Mouse (Mus musculus) testis, postnatal 10 days (tissue): Measurements from ENCODE around the gene Brat1.
"Not testable (repeated sequence)": the region's sequence is repeated elsewhere in the genome, so short reads cannot be mapped to it uniquely, and the experiment has no call there.

Experiments
- DNase-seq: peaks from one replicate; pipeline ENCODE4 v3.0.0; 2021; ENCODE audit warnings: low spot score

Gene Brat1

GRCm38 (mm10) chr5:140704378-140705251, at the start of gene Brat1:
Brat1 (plus strand) TSS chr5:140705011.
- DNase-seq = peak; percentile 100

- no peak for DNase-seq
These were observed 45.1 kb upstream of the Brat1 start for GRCm38 (mm10) chr5:140659607-140660272.

- no peak for DNase-seq
These were observed 44.4 kb upstream of the Brat1 start for GRCm38 (mm10) chr5:140660398-140660797.

- no peak for DNase-seq
These were observed 43.4 kb upstream of the Brat1 start for GRCm38 (mm10) chr5:140661427-140661826.

- no peak for DNase-seq
These were observed 42.8 kb upstream of the Brat1 start for GRCm38 (mm10) chr5:140661875-140662643.

DNA sequence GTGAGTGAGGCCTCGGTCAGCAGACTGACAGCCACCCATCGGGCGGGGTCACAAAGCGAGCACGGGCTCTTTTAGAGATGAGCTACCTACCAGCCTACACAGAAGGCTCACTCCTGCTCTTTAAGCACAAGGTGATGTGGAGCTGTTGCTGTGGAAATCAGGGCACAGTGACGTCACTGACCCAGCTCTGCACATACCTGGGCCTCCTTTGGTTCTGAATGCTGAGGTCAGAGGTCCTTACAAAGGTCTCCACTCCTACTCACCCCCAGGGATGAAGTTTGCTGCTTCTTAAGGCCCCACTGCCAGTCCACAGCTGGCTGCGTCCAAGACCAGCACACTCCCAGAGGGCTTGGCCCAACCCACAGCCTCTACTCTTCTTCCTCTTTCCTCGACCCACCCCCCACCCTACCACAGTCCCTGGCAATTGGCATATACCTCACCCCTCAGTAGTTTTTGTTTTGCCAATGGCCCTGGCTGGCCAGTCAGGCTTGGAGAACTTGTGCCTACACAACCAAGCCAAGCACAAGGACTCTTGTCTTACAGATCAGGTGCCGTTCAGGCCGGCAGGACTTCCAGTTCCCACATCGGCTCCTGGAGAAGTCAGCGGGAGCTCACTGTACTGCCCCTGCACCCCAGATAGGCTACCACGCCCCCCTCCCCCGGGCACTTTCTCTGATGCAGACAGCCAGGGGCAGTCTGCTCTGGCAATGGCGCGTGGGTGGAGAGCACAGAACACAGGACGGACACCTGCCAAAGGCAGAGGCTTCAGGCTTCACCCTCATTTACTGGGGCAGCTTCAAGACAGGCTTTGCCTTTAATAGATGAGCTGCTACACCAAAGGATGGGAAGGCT, 41.8 kb upstream of the Brat1 start:
- peak; percentile 76 for DNase-seq

GRCm38 (mm10) chr5:140663621-140664180, 41.1 kb upstream of the Brat1 start:
- DNase-seq = peak; percentile 83

DNA sequence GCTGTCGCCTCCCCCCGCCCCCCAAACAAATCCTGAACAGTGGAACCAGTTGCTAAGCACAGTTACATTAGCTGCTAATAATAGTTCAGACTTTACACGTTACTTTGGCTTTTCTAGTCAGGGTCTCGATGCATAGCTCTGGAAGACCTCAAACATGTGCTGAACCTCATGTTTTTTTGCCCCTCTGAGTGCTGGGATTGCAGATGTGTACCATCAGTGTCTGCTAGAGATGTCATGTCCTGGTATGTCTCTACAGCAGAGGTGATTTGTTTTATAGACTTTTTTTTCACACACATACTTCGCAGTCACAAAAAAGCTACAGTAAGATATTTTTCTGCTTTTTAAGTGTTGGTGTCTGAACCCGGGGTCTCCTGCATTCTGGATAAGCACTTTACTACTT, 32.7 kb upstream of the Brat1 start:
- no peak for DNase-seq

DNA sequence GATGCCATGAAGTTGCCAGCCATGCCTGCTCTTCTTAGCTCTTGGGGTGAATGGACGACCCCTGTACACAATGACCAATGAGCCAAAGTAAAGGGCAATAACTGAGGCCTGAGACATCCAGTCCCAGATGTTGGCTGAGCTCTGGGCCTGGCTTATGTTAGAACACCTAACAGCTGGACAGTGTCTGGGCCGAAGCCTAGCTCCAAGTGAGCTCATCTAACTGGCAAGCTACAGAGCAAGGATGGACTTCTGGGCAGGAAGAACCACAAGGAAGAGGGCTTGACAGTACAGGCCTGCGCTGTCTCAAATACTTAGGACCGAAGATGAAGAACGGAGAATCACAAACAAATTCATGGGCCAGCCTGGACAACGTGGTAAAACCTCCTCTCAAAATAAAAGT, 32.2 kb upstream of the Brat1 start:
- not testable (repeated sequence) for DNase-seq

DNA sequence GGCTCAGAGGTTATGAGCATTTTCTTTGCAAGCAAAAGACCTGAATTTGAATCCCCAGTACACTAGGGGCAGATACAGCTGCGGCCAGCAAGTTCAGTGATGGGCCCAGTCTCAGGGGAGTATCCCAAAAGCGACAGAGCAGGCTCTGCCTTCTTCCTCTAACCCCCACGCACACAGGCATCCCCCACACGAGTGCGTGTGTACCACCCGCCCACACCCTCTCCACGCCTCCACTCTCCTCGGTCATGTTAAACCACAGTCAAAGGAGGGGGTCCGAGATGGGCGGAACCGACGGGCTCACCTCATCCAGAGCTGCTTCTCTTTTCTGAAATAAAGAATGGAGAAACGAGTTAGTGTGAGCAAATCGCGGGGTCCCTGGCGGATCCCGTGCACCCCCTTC, 30.8 kb upstream of the Brat1 start:
- no peak for DNase-seq

- DNase-seq = no peak
These were observed 29.7 kb upstream of the Brat1 start for GRCm38 (mm10) chr5:140675079-140675478.

GRCm38 (mm10) chr5:140675640-140676039, 29.2 kb upstream of the Brat1 start:
- DNase-seq = no peak

DNA sequence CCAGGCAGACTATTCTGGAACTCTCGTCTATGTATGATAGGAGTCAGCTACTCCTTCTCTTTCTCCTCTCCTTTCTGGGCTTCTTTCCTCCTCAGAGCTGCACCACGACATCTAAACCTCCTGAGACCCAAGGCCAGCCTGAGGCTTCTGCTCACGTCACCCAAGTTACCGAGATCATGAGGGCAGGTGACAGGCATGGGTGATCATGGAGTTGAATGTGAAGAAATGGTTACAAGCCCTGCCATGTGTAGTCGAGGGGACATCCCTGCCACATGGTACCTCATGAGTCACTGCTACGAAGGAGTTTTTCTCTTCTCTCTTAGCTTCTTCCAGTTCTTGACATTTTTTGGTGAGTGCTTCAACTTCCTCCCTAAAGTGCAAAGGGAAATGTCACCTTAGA, 27.7 kb upstream of the Brat1 start:
- DNase-seq = no peak

GRCm38 (mm10) chr5:140680051-140680450, 24.8 kb upstream of the Brat1 start:
- no peak for DNase-seq

GRCm38 (mm10) chr5:140680950-140681349, 23.9 kb upstream of the Brat1 start:
- no peak for DNase-seq

DNA sequence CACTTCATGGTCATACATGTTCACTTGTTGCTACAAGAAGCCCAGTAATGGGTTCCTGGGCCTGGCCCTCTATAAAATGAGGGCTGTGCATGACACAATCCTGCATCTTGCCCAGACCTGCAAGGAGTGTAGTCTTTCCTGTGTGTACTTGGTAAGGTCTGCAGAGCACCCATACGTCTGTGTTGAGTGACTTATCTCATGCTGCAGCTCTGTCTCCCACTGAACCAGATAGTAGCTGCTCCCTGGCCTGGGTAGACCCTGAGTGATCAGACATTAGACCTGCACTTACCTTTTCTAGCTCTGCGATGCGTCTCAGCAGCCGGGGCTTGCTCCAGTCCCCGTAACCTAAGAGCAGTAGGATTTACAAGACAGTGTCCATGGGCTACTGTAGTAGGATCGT, 22.7 kb upstream of the Brat1 start:
- no peak for DNase-seq

DNA sequence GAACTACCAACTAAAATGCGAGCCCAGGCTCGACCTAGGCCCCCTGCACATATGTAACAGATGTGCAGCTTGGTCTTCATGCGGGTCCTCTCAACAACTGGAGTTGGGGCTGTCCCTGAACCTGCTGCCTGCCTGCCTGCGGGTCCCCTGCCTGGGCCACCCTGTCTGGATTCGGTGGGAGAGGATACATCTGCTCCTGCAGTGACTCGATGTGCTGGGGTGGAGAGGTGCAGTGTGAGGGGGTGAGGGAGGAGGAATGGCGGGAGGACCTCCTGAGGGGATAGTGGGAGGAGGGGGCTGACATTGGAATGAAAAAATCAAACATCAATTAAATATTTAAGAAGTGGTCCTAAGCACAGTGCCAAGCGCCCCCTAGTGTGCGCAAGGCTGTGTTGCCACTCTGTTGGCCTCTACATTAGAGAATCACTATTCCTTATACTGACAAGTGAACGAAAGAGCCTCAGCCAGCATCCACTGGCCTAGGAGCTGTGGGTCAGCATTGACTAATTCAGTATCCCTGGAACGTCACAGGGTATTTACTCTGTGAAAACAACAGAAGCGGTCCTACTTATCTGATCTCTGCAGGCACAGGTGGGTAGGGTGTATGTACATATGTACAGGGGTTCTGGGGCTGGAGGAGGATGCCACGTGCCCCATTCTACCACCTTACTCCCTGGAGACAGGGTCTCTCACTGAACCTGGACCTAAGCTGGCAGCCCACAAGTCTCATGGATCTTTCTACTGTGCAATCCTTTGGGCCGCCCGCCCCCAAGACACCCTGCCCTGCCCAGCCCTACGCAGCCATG, 20.3 kb upstream of the Brat1 start:
- DNase-seq = peak; percentile 69

DNA sequence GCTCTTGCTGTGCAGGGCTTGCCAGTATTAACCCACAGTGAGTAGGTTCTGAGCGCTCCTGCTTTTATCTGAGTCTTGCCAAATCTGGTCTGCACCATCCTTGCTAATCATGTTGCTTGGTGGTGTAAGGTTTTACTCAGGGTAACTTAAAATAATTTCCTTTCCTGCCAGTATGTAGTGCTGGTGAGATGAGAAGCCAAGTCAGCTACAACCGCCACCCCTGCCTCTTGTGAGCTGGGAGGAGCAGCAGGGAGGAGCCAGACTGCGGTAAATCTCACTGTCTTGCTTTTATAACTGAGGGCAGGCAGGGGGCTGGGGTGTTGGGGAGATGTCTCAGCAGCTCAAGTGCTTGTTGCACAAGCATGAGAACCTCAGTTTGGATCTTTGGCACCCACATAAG, 16.4 kb upstream of the Brat1 start:
- no peak for DNase-seq

DNA sequence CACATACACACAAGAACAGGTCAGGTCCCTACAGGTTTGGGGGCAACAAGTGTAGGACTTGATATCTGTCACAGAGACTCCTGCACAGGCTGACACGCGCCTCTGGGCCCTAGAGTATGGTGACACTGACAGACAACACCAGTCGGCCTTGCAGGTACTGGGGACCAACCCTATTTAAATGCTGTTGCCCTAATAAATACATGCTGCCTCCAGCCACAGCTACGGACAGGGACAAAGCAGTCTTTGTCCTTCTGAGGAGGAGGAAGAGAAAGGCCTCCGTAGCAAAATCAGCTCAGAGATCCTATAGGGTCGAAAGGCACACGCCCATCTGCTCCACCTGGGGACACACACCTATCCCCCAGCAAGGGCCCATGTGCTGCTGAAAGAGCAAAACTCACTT, 8.8 kb upstream of the Brat1 start:
- no peak for DNase-seq

DNA sequence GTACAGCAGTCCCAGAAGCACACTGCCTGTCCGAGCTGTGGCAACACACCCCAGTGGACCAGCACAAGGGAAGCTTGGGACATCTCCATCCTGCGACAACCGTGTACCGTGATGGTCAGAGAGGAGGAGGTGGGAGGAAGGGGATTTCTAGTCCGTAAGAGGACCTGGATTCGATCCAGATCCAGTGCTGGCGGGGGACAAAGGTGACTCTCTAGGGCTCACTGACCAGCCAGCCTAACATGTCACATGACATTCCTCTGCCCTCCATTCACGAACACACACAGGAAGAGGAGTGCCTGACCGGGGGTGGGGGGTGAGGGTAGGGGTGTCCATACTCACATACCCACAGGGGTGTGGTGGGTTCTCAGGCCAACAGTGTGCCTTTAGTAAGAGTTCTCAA, 5.0 kb upstream of the Brat1 start:
- DNase-seq = no peak

GRCm38 (mm10) chr5:140701661-140702060, 3.1 kb upstream of the Brat1 start:
- DNase-seq = peak; percentile 65
